30 mouse cellular contexts compared by ENCODE assay signal in genomic region chr7:66857610-66858009, GRCm38 (mm10). TPM values are rescaled to one million over a fixed set of nuclear protein-coding genes. Genes with fewer than 3 reads are reported as not detected.
A peak's percentile ranks its signal among the peaks of the same experiment; 100 is the strongest.
DNase-seq lines count a peak whose midpoint lies in the region; ATAC-seq and TF ChIP-seq lines count a peak whose summit lies in the region.
"Had no signal": no experiment of that assay in that cellular context is flagged by ENCODE, and none has a peak within 500 bp of the region (broad histone marks: within the 10 kb centered on the region; RNA-seq: fewer than 3 reads in every experiment).

No protein-coding gene starts in this region.

- no peak overlapping the region for H3K4me3 ChIP-seq in forebrain, embryonic 14.5 days (ENCODE audit: low read depth, low read length)
- H3K4me3 ChIP-seq in forebrain, embryonic 11.5 days (ENCODE audit: low read depth, low read length): no peak overlapping the region
- H3K4me3 ChIP-seq in layer of hippocampus, adult 2 months: no peak overlapping the region
- H3K4me3 ChIP-seq in lung, postnatal 0 days (ENCODE audit: low read depth, low read length): no peak overlapping the region
- H3K4me3 ChIP-seq in lung, adult 2 months (replicated peaks; ENCODE audit: extremely low read depth, low read depth, low read length): no peak overlapping the region
- H3K4me3 ChIP-seq: forebrain, embryonic 10.5 days; heart, adult 2 months; heart, embryonic 10.5 days; heart, embryonic 13.5 days had no signal

- no peaks in the 10 kb centered on the region for H3K9me3 ChIP-seq in forebrain, embryonic 14.5 days (replicated peaks; ENCODE audit: control insufficient read depth, low read length)
- H3K9me3 ChIP-seq in forebrain, embryonic 11.5 days (ENCODE audit: control insufficient read depth, low read length): no peaks in the 10 kb centered on the region
- no peaks in the 10 kb centered on the region for H3K9me3 ChIP-seq in lung, postnatal 0 days (ENCODE audit: low read length)
- H3K9me3 ChIP-seq: forebrain, embryonic 10.5 days; heart, embryonic 10.5 days; heart, embryonic 13.5 days had no signal

- H3K9ac ChIP-seq in forebrain, embryonic 14.5 days (ENCODE audit: low read length): no peak overlapping the region
- no peak overlapping the region for H3K9ac ChIP-seq in forebrain, embryonic 11.5 days (ENCODE audit: low read length)
- no peak overlapping the region for H3K9ac ChIP-seq in lung, postnatal 0 days (replicated peaks; ENCODE audit: low read depth)
- H3K9ac ChIP-seq: heart, embryonic 13.5 days; hindbrain, embryonic 14.5 days had no signal

- no peak for TF ChIP-seq POLR2A in lung, adult 2 months (IDR thresholded peaks at IDR 0.05; ENCODE audit: borderline replicate concordance, extremely low read depth, low read depth, low read length)

- H3K27me3 ChIP-seq in forebrain, embryonic 14.5 days (replicated peaks; ENCODE audit: control insufficient read depth, insufficient read depth, low read length): no peaks in the 10 kb centered on the region
- H3K27me3 ChIP-seq in forebrain, embryonic 11.5 days (ENCODE audit: control insufficient read depth, insufficient read depth, low read length): no peaks in the 10 kb centered on the region
- no peaks in the 10 kb centered on the region for H3K27me3 ChIP-seq in lung, postnatal 0 days (replicated peaks; ENCODE audit: insufficient read depth, low read length)

- TF ChIP-seq CTCF in layer of hippocampus, adult 2 months (conservative IDR thresholded peaks at IDR 0.05): no peak
- no peak for TF ChIP-seq CTCF in lung, postnatal 0 days (IDR thresholded peaks at IDR 0.05)
- TF ChIP-seq CTCF in lung, adult 2 months (IDR thresholded peaks at IDR 0.05; ENCODE audit: insufficient read depth, low read length): no peak

- H3K4me2 ChIP-seq in forebrain, embryonic 14.5 days (ENCODE audit: low read length): no peak overlapping the region
- no peak overlapping the region for H3K4me2 ChIP-seq in forebrain, embryonic 11.5 days (ENCODE audit: low read depth, low read length, severe bottlenecking)
- no peak overlapping the region for H3K4me2 ChIP-seq in lung, postnatal 0 days (replicated peaks; ENCODE audit: low read depth, low read length)
- H3K4me2 ChIP-seq: heart, embryonic 13.5 days; hindbrain, embryonic 14.5 days had no signal

- peaks cover 6% of the 10 kb centered on the region for H3K4me1 ChIP-seq in forebrain, embryonic 14.5 days (ENCODE audit: control insufficient read depth, insufficient read depth, low read length)
- no peaks in the 10 kb centered on the region for H3K4me1 ChIP-seq in forebrain, embryonic 11.5 days (replicated peaks; ENCODE audit: control insufficient read depth, insufficient read depth, low read length)
- H3K4me1 ChIP-seq in lung, postnatal 0 days (ENCODE audit: insufficient read depth, low read depth, low read length): no peaks in the 10 kb centered on the region; the same call in 1 of the 2 replicates
- H3K4me1 ChIP-seq in lung, adult 2 months (ENCODE audit: control insufficient read depth, insufficient read depth, low read length): peaks cover 2% of the 10 kb centered on the region; the same call in 1 of the 2 replicates

- no peak for TF ChIP-seq EP300 in lung, postnatal 0 days (IDR thresholded peaks at IDR 0.05)

- peak; percentile 57 for DNase-seq in forebrain, embryonic 14.5 days (ENCODE audit: low spot score)
- no peak for DNase-seq in forebrain, embryonic 11.5 days (ENCODE audit: low spot score)
- DNase-seq in layer of hippocampus, adult 2 months (ENCODE audit: low spot score in 2 of 2): no peak
- no peak for DNase-seq in layer of hippocampus, adult 11-12 months (ENCODE audit: low spot score)
- peak; percentile 12 for DNase-seq in lung, postnatal 0 days (ENCODE audit: low spot score)
- no peak for DNase-seq in lung, adult 2 months
- DNase-seq in adrenal gland, postnatal 10 days: no peak
- DNase-seq: adrenal gland, postnatal 14 days; B cell, adult 2 months; cerebellum, adult 11-12 months; cerebellum, adult 8-10 months; cerebellum, postnatal 10 days; cerebellum, postnatal 36 days; embryo, embryonic 11 days; gastrocnemius, postnatal 10 days; gastrocnemius, postnatal 36 days; heart, adult 2 months; heart, postnatal 14 days; heart, postnatal 4 days had no signal

- H3K27ac ChIP-seq in forebrain, embryonic 14.5 days (ENCODE audit: low read depth, low read length): no peak overlapping the region
- H3K27ac ChIP-seq in forebrain, embryonic 11.5 days (ENCODE audit: low read depth, low read length): no peak overlapping the region
- H3K27ac ChIP-seq in layer of hippocampus, adult 2 months: peak overlapping the region; percentile 53; the same call in 1 of the 2 replicates
- 0 out of 2 replicates have a peak overlapping the region, but pooled peaks have one; percentile 0 for H3K27ac ChIP-seq in lung, postnatal 0 days (ENCODE audit: low read length)
- H3K27ac ChIP-seq: forebrain, embryonic 10.5 days; heart, adult 2 months; heart, embryonic 10.5 days; heart, embryonic 13.5 days; hindbrain, embryonic 14.5 days; hindbrain, postnatal 0 days had no signal

- no peak for ATAC-seq in forebrain, embryonic 14.5 days
- no peak for ATAC-seq in forebrain, embryonic 11.5 days (replicated peaks; ENCODE audit: low FRiP score)
- no peak for ATAC-seq in lung, postnatal 0 days
- ATAC-seq: forebrain, embryonic 16.5 days; hindbrain, postnatal 0 days; inflammation-experienced regulatory T-cells, adult 6 months; Patski had no signal

- WGBS in forebrain, embryonic 14.5 days: 14% methylated on average over 1 of the region's 1 CpGs
- WGBS in forebrain, embryonic 11.5 days: 35% methylated on average over 1 of the region's 1 CpGs
- WGBS in lung, postnatal 0 days: 74% methylated on average over 1 of the region's 1 CpGs
- 64% methylated on average over 1 of the region's 1 CpGs for WGBS in lung, adult 2 months

- no peaks in the 10 kb centered on the region for H3K36me3 ChIP-seq in forebrain, embryonic 14.5 days (ENCODE audit: control insufficient read depth, insufficient read depth, low read length)
- no peaks in the 10 kb centered on the region for H3K36me3 ChIP-seq in forebrain, embryonic 11.5 days (ENCODE audit: control insufficient read depth, insufficient read depth, low read length)
- no peaks in the 10 kb centered on the region for H3K36me3 ChIP-seq in lung, postnatal 0 days (ENCODE audit: insufficient read depth, low read length)
- H3K36me3 ChIP-seq: forebrain, embryonic 10.5 days; G1E; heart, embryonic 10.5 days had no signal

RNA-seq across cellular contexts. Expression of gene Adamts17, which starts 18.1 kb away (rescaled TPM):
- polyA plus RNA-seq in forebrain, embryonic 14.5 days (2014; fragmentation: Nextera tagmentation; extraction: Ambion mirVana): 2.1 and 2.2 TPM in 2 replicates
- polyA plus RNA-seq in forebrain, embryonic 11.5 days (2014; fragmentation: Nextera tagmentation; extraction: Ambion mirVana): 0.72 and 1.1 TPM in 2 replicates
- total RNA-seq in layer of hippocampus, adult 2 months (2021): 10 to 100 TPM; 27.3 to 32.7 TPM
- 14.1 and 14.5 TPM in 2 replicates for polyA plus RNA-seq in lung, postnatal 0 days (2015; fragmentation: Nextera tagmentation; extraction: Ambion mirVana)
- 7.2 and 7.5 TPM in 2 replicates for polyA plus RNA-seq in lung, adult 2 months (2012; rRNA removed)
- 1 to 10 TPM; 5.5 to 8.6 TPM for total RNA-seq in adrenal gland, postnatal 10 days (2021)
- total RNA-seq: CH12.LX; granulocyte monocyte progenitor cell, adult 5-6 weeks had no signal
- polyA plus RNA-seq: G1E had no signal

Comparison
In these comparisons a context has a peak if more than half of its experiments do, and no peak if none do; other contexts are left out.
1. DNase-seq: peak in forebrain, embryonic 14.5 days (single experiment) and lung, postnatal 0 days (single experiment); none in forebrain, embryonic 11.5 days (single experiment), layer of hippocampus, adult 2 months (0 of 2), layer of hippocampus, adult 11-12 months (single experiment), lung, adult 2 months (single experiment) and adrenal gland, postnatal 10 days (single experiment).
2. H3K27ac ChIP-seq: peak in layer of hippocampus, adult 2 months (single experiment) and lung, postnatal 0 days (single experiment); none in forebrain, embryonic 14.5 days (single experiment) and forebrain, embryonic 11.5 days (single experiment).